Mouse (Mus musculus): ENCODE data around the gene Ift74.

The Ift74 gene

DNA sequence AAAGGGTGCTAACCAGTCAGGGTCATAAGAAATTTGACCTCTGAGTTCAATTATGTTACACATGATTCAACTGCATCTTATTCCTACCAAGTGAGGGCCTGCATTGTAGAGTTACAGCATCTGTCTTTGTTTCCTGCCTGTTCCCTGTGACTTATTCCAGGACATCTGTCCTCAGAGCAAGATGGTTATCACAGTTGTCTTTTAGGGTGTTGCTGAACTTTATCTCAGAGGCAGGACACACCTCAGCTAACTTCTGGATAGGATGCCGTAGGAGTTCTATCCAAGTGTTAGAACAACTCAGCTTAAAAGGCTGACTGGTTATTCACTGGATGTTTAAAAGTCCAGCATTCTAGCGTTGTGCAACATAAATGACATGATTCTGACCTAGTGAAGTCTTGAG is 77.9 kb downstream of the Ift74 start:
- no peak for DNase-seq (ENCODE audit: low spot score)

DNA sequence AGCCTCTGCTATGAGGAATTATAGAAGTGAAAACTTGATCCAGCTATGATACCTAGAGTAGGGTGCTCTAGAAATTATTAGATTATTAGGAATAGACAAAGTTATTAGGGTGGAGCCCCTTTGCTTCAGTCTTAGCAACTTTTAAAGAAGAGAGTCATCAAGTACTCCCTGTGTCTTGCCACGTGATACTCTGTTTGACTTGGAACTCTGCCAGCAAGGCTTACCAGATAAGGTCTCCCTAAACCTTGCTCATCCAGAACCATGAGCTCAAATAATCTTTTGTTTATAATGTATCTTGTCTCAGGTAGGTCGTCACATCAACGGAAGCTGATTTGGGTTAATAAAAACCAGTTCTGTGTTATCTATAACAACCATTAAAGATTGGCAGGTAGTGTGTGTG is 82.1 kb downstream of the Ift74 start:
- DNase-seq (ENCODE audit: low spot score), result no peak

- no peak for DNase-seq (ENCODE audit: low spot score)
These were observed 96.7 kb downstream of the Ift74 start for GRCm38 (mm10) chr4:94711002-94711401.

GRCm38 (mm10) chr4:94711426-94711825 is 97.1 kb downstream of the Ift74 start:
- no peak for DNase-seq (ENCODE audit: low spot score)

GRCm38 (mm10) chr4:94713741-94714140 is 99.5 kb downstream of the Ift74 start:
- no peak for DNase-seq (ENCODE audit: low spot score)

DNA sequence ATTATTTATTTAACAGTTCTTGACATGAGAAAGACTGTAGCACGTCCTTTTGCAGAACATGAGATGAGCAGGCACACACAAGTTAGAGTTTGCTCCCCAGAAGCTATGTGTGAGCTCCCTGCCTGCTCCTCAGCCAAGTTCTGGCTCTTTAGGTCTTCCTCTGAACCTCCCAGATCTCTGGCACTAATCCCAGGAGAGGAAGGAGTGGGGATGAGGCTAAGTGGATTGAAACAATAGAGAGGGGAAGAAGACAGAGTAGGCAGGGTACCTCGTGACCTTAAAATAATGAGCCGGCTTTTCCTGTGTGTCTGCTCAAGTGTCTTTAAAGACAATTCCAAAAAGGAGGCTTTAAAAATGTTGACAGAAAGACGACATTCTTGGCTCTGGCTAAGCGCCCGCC is 100.9 kb downstream of the Ift74 start:
- DNase-seq (ENCODE audit: low spot score), result no peak

DNA sequence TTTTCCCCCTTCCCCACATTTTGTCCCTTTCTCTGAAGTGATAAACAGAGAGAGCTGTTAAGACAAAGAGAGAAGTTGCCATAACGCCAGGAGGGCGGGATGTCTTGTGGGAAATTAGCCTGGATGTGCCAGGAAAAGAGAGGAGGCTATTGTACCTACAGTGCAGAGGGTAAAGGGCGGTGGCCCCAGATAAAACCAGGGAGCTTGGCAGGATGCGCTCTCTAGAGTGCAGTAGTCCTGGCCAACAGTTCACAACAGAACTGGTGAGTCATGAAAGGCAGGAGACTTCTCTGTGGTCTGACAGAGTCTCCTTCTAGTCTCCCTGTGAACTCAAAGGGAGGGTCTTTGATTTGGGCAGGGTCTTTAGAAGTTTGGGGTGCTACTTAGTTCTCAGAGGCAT is 111.5 kb downstream of the Ift74 start:
- no peak for DNase-seq (ENCODE audit: low spot score)

DNA sequence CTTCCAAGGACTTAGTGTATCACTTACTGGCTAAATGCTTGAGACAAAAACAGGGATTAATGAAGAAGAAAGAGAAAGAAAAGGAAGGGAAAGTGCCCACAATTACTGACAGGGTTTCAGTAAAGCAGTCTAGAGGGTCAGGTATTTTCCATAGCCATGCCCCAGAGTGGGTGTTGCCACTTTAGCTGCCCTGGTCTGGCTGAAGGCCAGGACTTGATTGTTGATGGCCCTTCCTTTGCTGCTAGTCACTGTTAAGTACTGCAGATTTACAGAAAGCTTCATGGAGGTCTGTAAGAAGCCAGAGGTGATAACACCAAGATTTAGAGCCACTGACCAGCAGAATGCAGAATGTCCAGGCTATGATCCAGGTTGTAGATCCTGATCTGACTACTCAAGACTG is 118.4 kb downstream of the Ift74 start:
- DNase-seq (ENCODE audit: low spot score), result no peak

GRCm38 (mm10) chr4:94737326-94738295 is 123.3 kb downstream of the Ift74 start:
- DNase-seq (ENCODE audit: low spot score), result no peak

- DNase-seq (ENCODE audit: low spot score), result no peak
These were observed 124.8 kb downstream of the Ift74 start, which contains the start of gene Tek for GRCm38 (mm10) chr4:94738838-94739731. Gene Tek (plus strand): TSS chr4:94739289.

GRCm38 (mm10) chr4:94741824-94742223 is 127.5 kb downstream of the Ift74 start:
- no peak for DNase-seq (ENCODE audit: low spot score)
